Mouse (Mus musculus) embryonic facial prominence, embryonic 11.5 days (tissue): ENCODE data around the gene F2rl1. TPM values are rescaled to one million over a fixed set of nuclear protein-coding genes. Genes with fewer than 3 reads are reported as not detected.
A peak's percentile ranks its signal among the peaks of the same experiment; 100 is the strongest.

ENCODE experiments used
- ATAC-seq: fragments of 200-750 bp; cut with Nextera tagmentation; replicated peaks from 2 replicates; pipeline ENCODE4 v1.8.0; 2017; ENCODE audit warnings: low read depth; ENCODE audit not compliant: insufficient number of reproducible peaks, low FRiP score, low TSS enrichment
- DNase-seq: peaks from one replicate; pipeline ENCODE4 v3.0.0-alpha.2; 2015; ENCODE audit warnings: low spot score
- H3K27ac ChIP-seq: fragments of 300-500 bp; sonication (generic); replicated peaks from 2 replicates; pipeline ENCODE4 v1.5.1; 2014; ENCODE audit warnings: mild to moderate bottlenecking, low read depth, low read length, control low read depth
- H3K27me3 ChIP-seq: fragments of 300-500 bp; sonication (generic); 2 replicates; pipeline ENCODE4 v1.6.1; 2014; ENCODE audit warnings: mild to moderate bottlenecking, low read length, moderate library complexity, mixed read lengths; ENCODE audit not compliant: control insufficient read depth, insufficient read depth
- H3K36me3 ChIP-seq: fragments of 300-500 bp; sonication (generic); replicated peaks from 2 replicates; pipeline ENCODE4 v1.6.1; 2014; ENCODE audit warnings: low read depth, mild to moderate bottlenecking, low read length, moderate library complexity, mixed read lengths; ENCODE audit not compliant: control insufficient read depth, insufficient read depth
- H3K4me1 ChIP-seq: fragments of 300-500 bp; sonication (generic); 2 replicates; pipeline ENCODE4 v1.6.1; 2014; ENCODE audit warnings: low read length, mixed read lengths; ENCODE audit not compliant: control insufficient read depth, insufficient read depth
- H3K4me2 ChIP-seq: fragments of 300-500 bp; sonication (generic); 2 replicates; pipeline ENCODE4 v1.6.1; 2014; ENCODE audit warnings: low read depth, mild to moderate bottlenecking, control low read depth, low read length, moderate library complexity
- H3K4me3 ChIP-seq: fragments of 300-500 bp; sonication (generic); 2 replicates; pipeline ENCODE4 v1.5.1; 2014; ENCODE audit warnings: low read depth, low read length, control low read depth
- H3K9ac ChIP-seq: fragments of 300-500 bp; sonication (generic); replicated peaks from 2 replicates; pipeline ENCODE4 v1.6.1; 2014; ENCODE audit warnings: mild to moderate bottlenecking, control low read depth, low read length
- H3K9me3 ChIP-seq: fragments of 300-500 bp; sonication (generic); replicated peaks from 2 replicates; pipeline ENCODE4 v1.6.1; 2016; ENCODE audit warnings: mild to moderate bottlenecking, low read length, inconsistent platforms, mixed read lengths; ENCODE audit not compliant: control insufficient read depth
- WGBS: fragments of 180-500 bp; shearing (Covaris S2); extraction: QIAGEN DNeasy Blood & Tissue Kit; methylation state at CpG from one replicate; pipeline ENCODE4 v1.1.7; 2014; 5-methylcytosine and 5-hydroxymethylcytosine counted together
- polyA plus RNA-seq: library from polyadenylated mRNA; unstranded; fragments of >200 nt; fragmentation: Nextera tagmentation; extraction: Ambion mirVana; gene quantifications from 2 replicates; pipeline ENCODE4 v1.2.1, GENCODE M21; 2014

Gene F2rl1
- polyA plus RNA-seq, 1 experiment from 2014 or later, result 0.38 TPM

- Histone ChIP-seq H3K4me1 (0 out of 2 replicates have a peak, but pooled peaks cover 2% of the 10 kb centered on the region), H3K27me3 (no peaks in the 10 kb centered on the region), H3K4me2 (no peak overlapping the region), H3K27ac (no peak overlapping the region), H3K4me3 (no peak overlapping the region), H3K9ac (no peak overlapping the region), H3K9me3 (no peaks in the 10 kb centered on the region), H3K36me3 (no peaks in the 10 kb centered on the region)
- 84% methylated on average over 11 of the region's 11 CpGs for WGBS
- no peak for ATAC-seq
- no peak for DNase-seq
These were observed 29.0 kb upstream of the F2rl1 start for GRCm38 (mm10) chr13:95553885-95554492.

- ATAC-seq, result no peak
- H3K4me2 ChIP-seq, result no peak overlapping the region
- no peaks in the 10 kb centered on the region for H3K36me3 ChIP-seq
- H3K4me3 ChIP-seq, result no peak overlapping the region
- DNase-seq, result no peak
- no peak overlapping the region for H3K9ac ChIP-seq
- no peak overlapping the region for H3K27ac ChIP-seq
- WGBS, result 77% methylated on average over 2 of the region's 2 CpGs
- no peaks in the 10 kb centered on the region for H3K27me3 ChIP-seq
- no peaks in the 10 kb centered on the region for H3K9me3 ChIP-seq
- peaks cover 5% of the 10 kb centered on the region; the same call in 1 of the 2 replicates for H3K4me1 ChIP-seq
These were observed 25.8 kb upstream of the F2rl1 start for GRCm38 (mm10) chr13:95550636-95551370.

- H3K9me3 ChIP-seq, result no peaks in the 10 kb centered on the region
- 25% methylated on average over 3 of the region's 3 CpGs for WGBS
- ATAC-seq (no peak), DNase-seq (peak; percentile 22)
- no peaks in the 10 kb centered on the region for H3K27me3 ChIP-seq
- no peak overlapping the region for H3K9ac ChIP-seq
- no peaks in the 10 kb centered on the region for H3K36me3 ChIP-seq
- no peak overlapping the region for H3K27ac ChIP-seq
- no peak overlapping the region for H3K4me3 ChIP-seq
- no peak overlapping the region for H3K4me2 ChIP-seq
- H3K4me1 ChIP-seq, result peaks cover 5% of the 10 kb centered on the region; the same call in 1 of the 2 replicates
These were observed 24.4 kb upstream of the F2rl1 start for GRCm38 (mm10) chr13:95549421-95549820.

- Histone ChIP-seq H3K4me3 (no peak overlapping the region), H3K4me1 (peaks cover 5% of the 10 kb centered on the region; the same call in 1 of the 2 replicates), H3K27me3 (no peaks in the 10 kb centered on the region), H3K4me2 (no peak overlapping the region), H3K27ac (no peak overlapping the region), H3K9ac (no peak overlapping the region), H3K36me3 (no peaks in the 10 kb centered on the region), H3K9me3 (no peaks in the 10 kb centered on the region)
- WGBS, result 18% methylated on average over 6 of the region's 6 CpGs
- no peak for ATAC-seq
- peak; percentile 34 for DNase-seq
These were observed 23.8 kb upstream of the F2rl1 start for GRCm38 (mm10) chr13:95548856-95549255.

GRCm38 (mm10) chr13:95548291-95548789 lies 23.3 kb upstream of the F2rl1 start:
- no peaks in the 10 kb centered on the region for H3K9me3 ChIP-seq
- H3K36me3 ChIP-seq, result no peaks in the 10 kb centered on the region
- no peak overlapping the region for H3K27ac ChIP-seq
- peak; percentile 50 for ATAC-seq
- H3K4me2 ChIP-seq, result peak overlapping the region; percentile 37; the same call in 1 of the 2 replicates
- H3K4me1 ChIP-seq, result peaks cover 5% of the 10 kb centered on the region; the same call in 1 of the 2 replicates
- 16% methylated on average over 20 of the region's 20 CpGs for WGBS
- no peaks in the 10 kb centered on the region for H3K27me3 ChIP-seq
- H3K4me3 ChIP-seq, result no peak overlapping the region
- H3K9ac ChIP-seq, result no peak overlapping the region
- DNase-seq, result peak; percentile 73

GRCm38 (mm10) chr13:95547090-95547611 lies 22.1 kb upstream of the F2rl1 start:
- WGBS, result 22% methylated on average over 12 of the region's 12 CpGs
- peak overlapping the region; percentile 23; the same call in 1 of the 2 replicates for H3K27ac ChIP-seq
- no peak overlapping the region for H3K4me2 ChIP-seq
- peaks cover 5% of the 10 kb centered on the region; the same call in 1 of the 2 replicates for H3K4me1 ChIP-seq
- ATAC-seq, result 0 out of 2 replicates have a peak, but pooled peaks have one; percentile 32
- DNase-seq, result peak; percentile 66
- H3K4me3 ChIP-seq, result no peak overlapping the region
- no peaks in the 10 kb centered on the region for H3K36me3 ChIP-seq
- H3K27me3 ChIP-seq, result no peaks in the 10 kb centered on the region
- no peak overlapping the region for H3K9ac ChIP-seq
- H3K9me3 ChIP-seq, result no peaks in the 10 kb centered on the region

GRCm38 (mm10) chr13:95546251-95546650 lies 21.2 kb upstream of the F2rl1 start:
- H3K36me3 ChIP-seq, result no peaks in the 10 kb centered on the region
- H3K4me3 ChIP-seq, result no peak overlapping the region
- H3K4me2 ChIP-seq, result no peak overlapping the region
- no peaks in the 10 kb centered on the region for H3K27me3 ChIP-seq
- ATAC-seq, result no peak
- no peak for DNase-seq
- H3K27ac ChIP-seq, result no peak overlapping the region
- H3K4me1 ChIP-seq, result peaks cover 5% of the 10 kb centered on the region; the same call in 1 of the 2 replicates
- WGBS, result 70% methylated on average over 6 of the region's 6 CpGs
- no peaks in the 10 kb centered on the region for H3K9me3 ChIP-seq
- H3K9ac ChIP-seq, result no peak overlapping the region
